Mouse (Mus musculus) frontal cortex, postnatal 36 days (tissue): ENCODE results near the gene Gab1.

Experiments
- DNase-seq, 2 experiments: peaks; one replicate each; pipeline ENCODE4 v3.0.0; 2022; ENCODE audit warnings: low spot score in 2 of 2

The Gab1 gene

GRCm38 (mm10) chr8:80811591-80811991 lies 68.7 kb downstream of the Gab1 start:
- DNase-seq: no peak

GRCm38 (mm10) chr8:80810916-80811315 lies 69.4 kb downstream of the Gab1 start:
- DNase-seq: no peak

GRCm38 (mm10) chr8:80810442-80810841 lies 69.9 kb downstream of the Gab1 start:
- no peak for DNase-seq

GRCm38 (mm10) chr8:80807807-80808505 lies 72.4 kb downstream of the Gab1 start:
- no peak for DNase-seq

- no peak for DNase-seq
Observed at GRCm38 (mm10) chr8:80804066-80804619, 76.2 kb downstream of the Gab1 start.

GRCm38 (mm10) chr8:80798778-80799177 lies 81.5 kb downstream of the Gab1 start:
- no peak for DNase-seq

GRCm38 (mm10) chr8:80798198-80798777 lies 82.0 kb downstream of the Gab1 start:
- no peak for DNase-seq

GRCm38 (mm10) chr8:80796070-80796469 lies 84.2 kb downstream of the Gab1 start:
- DNase-seq: no peak

- DNase-seq: no peak
Observed at GRCm38 (mm10) chr8:80794585-80795509, 85.5 kb downstream of the Gab1 start.

- DNase-seq: no peak
Observed at GRCm38 (mm10) chr8:80793791-80794515, 86.4 kb downstream of the Gab1 start.

GRCm38 (mm10) chr8:80792214-80792613 lies 88.1 kb downstream of the Gab1 start:
- DNase-seq: no peak

GRCm38 (mm10) chr8:80789324-80789723 lies 91.0 kb downstream of the Gab1 start:
- no peak for DNase-seq

- no peak for DNase-seq
Observed at GRCm38 (mm10) chr8:80784559-80784958, 95.8 kb downstream of the Gab1 start.

- no peak for DNase-seq
Observed at GRCm38 (mm10) chr8:80783271-80783670, 97.0 kb downstream of the Gab1 start.

GRCm38 (mm10) chr8:80781338-80781737 lies 99.0 kb downstream of the Gab1 start:
- no peak for DNase-seq

GRCm38 (mm10) chr8:80780271-80780670 lies 100.0 kb downstream of the Gab1 start:
- no peak for DNase-seq

- DNase-seq: no peak
Observed at GRCm38 (mm10) chr8:80776436-80776835, 103.9 kb downstream of the Gab1 start.

GRCm38 (mm10) chr8:80772732-80773460 lies 107.4 kb downstream of the Gab1 start:
- DNase-seq: peak in 1 of 2 experiments; percentile 21

GRCm38 (mm10) chr8:80768451-80768850 lies 111.9 kb downstream of the Gab1 start:
- DNase-seq: no peak

- DNase-seq: peak; percentile 80 to 89
Observed at GRCm38 (mm10) chr8:80753017-80753715, 127.2 kb downstream of the Gab1 start.
